Mouse (Mus musculus): ENCODE data around the gene Pde8a.
A peak's percentile ranks its signal among the peaks of the same experiment; 100 is the strongest.

Pde8a gene

GRCm38 (mm10) chr7:81212261-81212681, 1.1 kb upstream of the Pde8a start:
- DNase-seq, result peak; percentile 10

GRCm38 (mm10) chr7:81212697-81213346, 574 bp upstream of the Pde8a start:
- DNase-seq, result peak; percentile 80

- no peak for DNase-seq
These were observed 934 bp downstream of the Pde8a start for GRCm38 (mm10) chr7:81214153-81214907.

- DNase-seq, result no peak
These were observed 2.6 kb downstream of the Pde8a start for GRCm38 (mm10) chr7:81215950-81216349.

GRCm38 (mm10) chr7:81219321-81219720, 5.9 kb downstream of the Pde8a start:
- no peak for DNase-seq

- DNase-seq, result no peak
These were observed 7.0 kb downstream of the Pde8a start for GRCm38 (mm10) chr7:81220381-81220780.

GRCm38 (mm10) chr7:81224260-81224659, 10.9 kb downstream of the Pde8a start:
- DNase-seq, result no peak

GRCm38 (mm10) chr7:81230091-81230792, 16.8 kb downstream of the Pde8a start:
- no peak for DNase-seq

GRCm38 (mm10) chr7:81232674-81233073, 19.3 kb downstream of the Pde8a start:
- no peak for DNase-seq

- DNase-seq, result no peak
These were observed 21.7 kb downstream of the Pde8a start for GRCm38 (mm10) chr7:81235117-81235516.

GRCm38 (mm10) chr7:81235600-81236223, 22.3 kb downstream of the Pde8a start:
- DNase-seq, result no peak

- no peak for DNase-seq
These were observed 30.0 kb downstream of the Pde8a start for GRCm38 (mm10) chr7:81243361-81243760.

- DNase-seq, result no peak
These were observed 36.5 kb downstream of the Pde8a start for GRCm38 (mm10) chr7:81249854-81250279.

- DNase-seq, result no peak
These were observed 37.2 kb downstream of the Pde8a start for GRCm38 (mm10) chr7:81250601-81251000.

- no peak for DNase-seq
These were observed 38.1 kb downstream of the Pde8a start for GRCm38 (mm10) chr7:81251521-81251920.

GRCm38 (mm10) chr7:81253317-81253716, 39.9 kb downstream of the Pde8a start:
- DNase-seq, result no peak

GRCm38 (mm10) chr7:81254579-81254978, 41.2 kb downstream of the Pde8a start:
- no peak for DNase-seq

- DNase-seq, result no peak
These were observed 42.1 kb downstream of the Pde8a start for GRCm38 (mm10) chr7:81255456-81255855.

GRCm38 (mm10) chr7:81256773-81257172, 43.4 kb downstream of the Pde8a start:
- no peak for DNase-seq

- no peak for DNase-seq
These were observed 48.2 kb downstream of the Pde8a start for GRCm38 (mm10) chr7:81261548-81261947.

GRCm38 (mm10) chr7:81272908-81273307, 59.5 kb downstream of the Pde8a start:
- DNase-seq, result no peak

GRCm38 (mm10) chr7:81278966-81279365, 65.6 kb downstream of the Pde8a start:
- no peak for DNase-seq

GRCm38 (mm10) chr7:81281240-81281639, 67.8 kb downstream of the Pde8a start:
- no peak for DNase-seq
